Mouse (Mus musculus): ENCODE results near the gene Sel1l.

- TF ChIP-seq CTCF (IDR thresholded peaks at IDR 0.05; ENCODE audit: low read depth, low read length) (no peak), GATA1 (IDR thresholded peaks at IDR 0.05; ENCODE audit: borderline replicate concordance, low read length) (no peak), GATA2 (IDR thresholded peaks at IDR 0.05; ENCODE audit: borderline replicate concordance, low read depth, low read length) (no peak)
Measured at GRCm38 (mm10) chr12:91791822-91792221, 57.1 kb downstream of the Sel1l start.
